Mouse (Mus musculus) myocyte (in vitro differentiated cells): ENCODE data around the gene Smim12. TPM values are rescaled to one million over a fixed set of nuclear protein-coding genes. Genes with fewer than 3 reads are reported as not detected.

Experiments
- H3K27me3 ChIP-seq: one replicate; pipeline ENCODE4 v1.6.1; 2011; ENCODE audit not compliant: control insufficient read depth, insufficient read depth, insufficient read length
- H3K36me3 ChIP-seq: one replicate; pipeline ENCODE4 v1.6.1; 2011; ENCODE audit not compliant: control insufficient read depth, insufficient read depth
- H3K4me2 ChIP-seq: one replicate; pipeline ENCODE4 v1.6.1; 2011; ENCODE audit warnings: low read depth, control low read depth
- H3K4me3 ChIP-seq: one replicate; pipeline ENCODE4 v1.5.1; 2011; ENCODE audit warnings: mild to moderate bottlenecking, control low read depth, moderate library complexity
- H3K79me2 ChIP-seq: one replicate; pipeline ENCODE4 v1.6.1; 2011; ENCODE audit not compliant: control insufficient read depth, insufficient read depth
- H3ac ChIP-seq: one replicate; pipeline ENCODE4 v1.6.1; 2011; ENCODE audit not compliant: control insufficient read depth, insufficient read length
- CEBPB ChIP-seq: IDR thresholded peaks from 2 replicates; pipeline ENCODE4 v1.6.1; 2011; ENCODE audit warnings: mild to moderate bottlenecking, moderate library complexity; ENCODE audit not compliant: poor library complexity, insufficient read depth, severe bottlenecking
- E2F4 ChIP-seq: IDR thresholded peaks from one replicate; pipeline ENCODE4 v1.6.1; 2011; ENCODE audit warnings: mild to moderate bottlenecking, control low read depth, moderate library complexity; ENCODE audit not compliant: insufficient read depth
- MAX ChIP-seq: IDR thresholded peaks from one replicate; pipeline ENCODE4 v1.6.1; 2011; ENCODE audit warnings: low read depth, mild to moderate bottlenecking, control low read depth
- MYOD1 ChIP-seq, 3 experiments: IDR thresholded peaks; one replicate each; pipeline ENCODE4 v1.6.1; 2011; ENCODE audit warnings: control low read depth in 2 of 3, low read depth in 2 of 3, mild to moderate bottlenecking in 2 of 3, moderate library complexity in 1 of 3; ENCODE audit not compliant: insufficient read length in 2 of 3, control insufficient read depth in 1 of 3
- MYOG ChIP-seq, 3 experiments: IDR thresholded peaks; one replicate each; pipeline ENCODE4 v1.6.1; 2011; ENCODE audit warnings: control low read depth in 2 of 3, low read depth in 2 of 3, mild to moderate bottlenecking in 2 of 3; ENCODE audit not compliant: insufficient read length in 2 of 3, control insufficient read depth in 1 of 3, insufficient read depth in 1 of 3
- POLR2A ChIP-seq: IDR thresholded peaks from one replicate; pipeline ENCODE4 v1.6.1; 2011; ENCODE audit warnings: low read depth, mild to moderate bottlenecking, control low read depth, moderate library complexity; ENCODE audit not compliant: insufficient read length
- POLR2AphosphoS2 ChIP-seq: IDR thresholded peaks from one replicate; pipeline ENCODE4 v1.6.1; 2011; ENCODE audit warnings: low read depth, control low read depth; ENCODE audit not compliant: insufficient read length
- REST ChIP-seq: IDR thresholded peaks from one replicate; pipeline ENCODE4 v1.6.1; 2011; ENCODE audit warnings: mild to moderate bottlenecking, control low read depth, moderate library complexity; ENCODE audit not compliant: insufficient read depth, insufficient read length
- SRF ChIP-seq: IDR thresholded peaks from one replicate; pipeline ENCODE4 v1.6.1; 2011; ENCODE audit warnings: low read depth; ENCODE audit not compliant: control insufficient read depth, insufficient read length
- TCF12 ChIP-seq: IDR thresholded peaks from one replicate; pipeline ENCODE4 v1.6.1; 2011; ENCODE audit warnings: mild to moderate bottlenecking, control low read depth; ENCODE audit not compliant: poor library complexity, insufficient read depth, severe bottlenecking
- TCF3 ChIP-seq: IDR thresholded peaks from one replicate; pipeline ENCODE4 v1.6.1; 2011; ENCODE audit warnings: low read depth, control low read depth; ENCODE audit not compliant: insufficient read length
- USF1 ChIP-seq: IDR thresholded peaks from one replicate; pipeline ENCODE4 v1.6.1; 2011; ENCODE audit warnings: low read depth, mild to moderate bottlenecking, control low read depth, moderate library complexity
- polyA plus RNA-seq: library from polyadenylated mRNA; unstranded; fragments of >200 nt; fragmentation: generic; extraction: Trizol; gene quantifications from one replicate; pipeline ENCODE4 v1.2.1, GENCODE M21; 2012; ENCODE audit warnings: missing spikeins

Smim12 gene
- polyA plus RNA-seq, 1 experiment = 64.4 TPM

DNA sequence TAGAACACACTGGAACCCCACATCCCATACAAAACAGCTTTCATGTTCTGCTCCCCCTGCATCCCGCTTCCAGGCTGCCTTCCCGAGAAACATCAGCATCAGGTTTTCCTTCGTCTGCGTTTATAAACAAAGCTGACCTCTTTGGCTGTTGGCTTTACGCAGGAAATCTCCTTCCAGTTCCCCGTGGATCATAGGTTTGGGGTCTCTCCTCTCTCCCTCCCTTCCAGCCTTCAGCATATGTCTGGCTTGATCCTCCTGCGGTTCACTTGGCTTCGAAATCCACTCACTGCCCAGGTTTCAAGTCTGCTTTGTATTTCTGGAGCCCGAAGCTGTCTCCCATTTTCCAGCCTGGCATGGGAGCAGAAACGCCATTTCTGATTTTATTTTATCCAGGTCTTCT, 20.3 kb upstream of the Smim12 start:
- no peak for TF ChIP-seq MYOG (IDR thresholded peaks at IDR 0.05; ENCODE audit: control insufficient read depth in 1 of 3, insufficient read depth in 1 of 3, insufficient read length in 2 of 3, low read depth in 2 of 3)
- TF ChIP-seq MYOD1 (IDR thresholded peaks at IDR 0.05; ENCODE audit: control insufficient read depth in 1 of 3, insufficient read length in 2 of 3, low read depth in 2 of 3) = no peak
- no peak for TF ChIP-seq TCF12
- TF ChIP-seq USF1 = no peak
- TF ChIP-seq POLR2A = no peak
- no peak for TF ChIP-seq CEBPB
- TF ChIP-seq POLR2AphosphoS2 = no peak
- no peak for TF ChIP-seq SRF
- peaks cover 42% of the 10 kb centered on the region for H3K27me3 ChIP-seq
- H3ac ChIP-seq = no peak overlapping the region
- H3K79me2 ChIP-seq = no peaks in the 10 kb centered on the region
- H3K36me3 ChIP-seq = no peaks in the 10 kb centered on the region
- H3K4me2 ChIP-seq = no peak overlapping the region
- no peak overlapping the region for H3K4me3 ChIP-seq

DNA sequence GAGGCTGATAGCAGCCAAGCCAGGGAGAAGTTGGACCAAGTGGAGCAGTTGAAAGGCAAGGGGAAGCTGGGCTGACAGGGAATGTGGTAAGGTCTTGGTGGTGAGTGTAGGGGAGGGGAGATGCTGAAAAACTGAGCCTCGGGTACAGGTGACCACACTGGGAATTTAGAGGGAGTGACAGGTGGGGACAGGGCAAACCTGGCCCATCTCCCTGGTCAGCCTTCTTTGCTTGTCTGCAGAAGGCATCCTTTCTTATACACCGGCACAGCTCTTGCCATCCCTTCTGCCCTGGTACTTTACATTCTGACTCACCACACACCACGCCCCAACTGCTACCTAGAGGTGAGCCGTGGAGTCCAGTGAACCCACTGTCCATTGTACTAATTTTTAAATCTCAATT, 19.8 kb upstream of the Smim12 start:
- TF ChIP-seq MYOD1 (IDR thresholded peaks at IDR 0.05; ENCODE audit: control insufficient read depth in 1 of 3, insufficient read length in 2 of 3, low read depth in 2 of 3) = no peak
- TF ChIP-seq POLR2A = no peak
- no peak for TF ChIP-seq REST
- TF ChIP-seq TCF3 = no peak
- TF ChIP-seq POLR2AphosphoS2 = no peak
- TF ChIP-seq CEBPB = no peak
- no peak for TF ChIP-seq SRF
- no peak for TF ChIP-seq E2F4
- no peak for TF ChIP-seq USF1
- no peak for TF ChIP-seq MYOG (IDR thresholded peaks at IDR 0.05; ENCODE audit: control insufficient read depth in 1 of 3, insufficient read depth in 1 of 3, insufficient read length in 2 of 3, low read depth in 2 of 3)
- no peak for TF ChIP-seq MAX
- TF ChIP-seq TCF12 = no peak
- H3K4me2 ChIP-seq = no peak overlapping the region
- H3K4me3 ChIP-seq = no peak overlapping the region
- H3K79me2 ChIP-seq = no peaks in the 10 kb centered on the region
- H3K27me3 ChIP-seq = peaks cover 46% of the 10 kb centered on the region
- H3ac ChIP-seq = no peak overlapping the region
- no peaks in the 10 kb centered on the region for H3K36me3 ChIP-seq

DNA sequence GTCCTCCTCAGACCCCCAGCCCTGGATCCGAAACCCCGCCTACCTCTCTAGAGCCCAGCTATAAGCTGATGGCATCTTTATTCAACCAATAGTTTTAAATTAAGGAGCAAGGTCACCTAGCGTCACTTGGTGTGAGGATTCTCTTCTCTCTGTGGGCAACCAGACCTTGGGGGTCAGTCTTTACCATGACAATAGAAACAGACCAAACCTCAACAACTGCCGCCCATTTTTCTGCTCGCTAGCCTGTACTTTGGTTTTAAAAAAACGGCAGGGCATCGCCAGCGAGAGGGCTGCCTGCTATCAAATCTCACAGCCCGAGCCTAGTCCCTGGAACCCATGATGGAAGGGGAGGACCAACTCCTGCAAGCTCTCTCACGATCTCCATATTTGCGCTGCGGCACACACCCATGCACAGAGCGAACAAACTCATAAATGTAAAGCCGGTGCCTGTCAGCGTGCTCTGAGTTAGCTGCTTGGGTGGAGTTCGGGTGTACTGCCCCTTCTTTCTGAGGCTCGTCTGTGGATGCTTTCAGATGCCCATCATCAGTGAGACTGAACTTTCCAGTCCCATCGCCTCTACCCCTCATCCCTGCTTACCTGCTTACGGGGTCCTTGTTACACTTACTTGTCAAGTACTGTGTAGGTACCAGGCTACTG, 19.0 kb upstream of the Smim12 start:
- H3ac ChIP-seq = no peak overlapping the region
- H3K79me2 ChIP-seq = no peaks in the 10 kb centered on the region
- no peaks in the 10 kb centered on the region for H3K36me3 ChIP-seq
- H3K4me2 ChIP-seq = no peak overlapping the region
- peaks cover 53% of the 10 kb centered on the region for H3K27me3 ChIP-seq
- no peak for TF ChIP-seq USF1
- no peak for TF ChIP-seq E2F4
- TF ChIP-seq SRF = no peak
- TF ChIP-seq POLR2AphosphoS2 = no peak
- no peak for TF ChIP-seq TCF12
- no peak for TF ChIP-seq POLR2A
- TF ChIP-seq MYOD1 (IDR thresholded peaks at IDR 0.05; ENCODE audit: control insufficient read depth in 1 of 3, insufficient read length in 2 of 3, low read depth in 2 of 3) = no peak
- no peak for TF ChIP-seq REST
- H3K4me3 ChIP-seq = no peak overlapping the region

DNA sequence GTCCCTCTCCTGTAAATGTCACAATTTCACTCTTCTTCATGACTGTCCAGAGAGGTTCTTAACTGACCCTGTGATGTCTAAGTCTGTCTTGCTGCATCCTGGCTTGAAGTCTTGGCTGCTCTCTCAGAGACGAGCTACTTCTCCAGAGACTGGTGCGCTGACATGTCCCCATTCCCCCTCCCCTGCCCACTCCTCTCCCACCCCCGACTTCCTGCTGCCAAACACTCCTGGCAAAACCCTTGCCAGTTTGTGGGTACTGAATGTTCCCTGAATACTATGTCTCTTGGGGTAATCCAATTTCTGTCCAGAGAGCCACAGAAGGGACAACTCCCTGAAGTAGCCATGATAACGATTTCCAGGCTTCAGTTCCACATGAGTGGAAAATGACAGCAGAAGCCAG, 17.5 kb upstream of the Smim12 start:
- H3K27me3 ChIP-seq = peaks cover 57% of the 10 kb centered on the region

More for the DNA sequence above, 17.5 kb upstream of the Smim12 start:
- no peak overlapping the region for H3K4me2 ChIP-seq
- H3ac ChIP-seq = no peak overlapping the region
- no peak for TF ChIP-seq POLR2A
- no peak for TF ChIP-seq POLR2AphosphoS2
- no peak for TF ChIP-seq CEBPB
- no peak for TF ChIP-seq TCF3
- TF ChIP-seq MYOG (IDR thresholded peaks at IDR 0.05; ENCODE audit: control insufficient read depth in 1 of 3, insufficient read depth in 1 of 3, insufficient read length in 2 of 3, low read depth in 2 of 3) = no peak
- no peak for TF ChIP-seq TCF12
- TF ChIP-seq MYOD1 (IDR thresholded peaks at IDR 0.05; ENCODE audit: control insufficient read depth in 1 of 3, insufficient read length in 2 of 3, low read depth in 2 of 3) = no peak
- no peak for TF ChIP-seq SRF
- TF ChIP-seq REST = no peak
- no peak for TF ChIP-seq USF1
- no peak for TF ChIP-seq E2F4
- TF ChIP-seq MAX = no peak
- H3K79me2 ChIP-seq = no peaks in the 10 kb centered on the region
- no peak overlapping the region for H3K4me3 ChIP-seq
- no peaks in the 10 kb centered on the region for H3K36me3 ChIP-seq
